Mouse (Mus musculus) intestine, embryonic 15.5 days (tissue): ENCODE measurements around the gene Txlng. TPM values are rescaled to one million over a fixed set of nuclear protein-coding genes. Genes with fewer than 3 reads are reported as not detected.
"Not testable (repeated sequence)": the region's sequence is repeated elsewhere in the genome, so short reads cannot be mapped to it uniquely, and the experiment has no call there.

Experiments used
- ATAC-seq: fragments of 200-750 bp; cut with Nextera tagmentation; 2 replicates; pipeline ENCODE4 v1.8.0; 2017; ENCODE audit warnings: moderate TSS enrichment, moderate library complexity
- H3K27ac ChIP-seq: fragments of 300-500 bp; sonication (generic); 2 replicates; pipeline ENCODE4 v1.5.1; 2015; ENCODE audit warnings: mild to moderate bottlenecking, inconsistent platforms
- H3K27me3 ChIP-seq: fragments of 300-500 bp; sonication (generic); replicated peaks from 2 replicates; pipeline ENCODE4 v1.6.1; 2015; ENCODE audit warnings: inconsistent platforms
- H3K36me3 ChIP-seq: fragments of 300-500 bp; sonication (generic); 2 replicates; pipeline ENCODE4 v1.6.1; 2015; ENCODE audit warnings: inconsistent platforms
- H3K4me1 ChIP-seq: fragments of 300-500 bp; sonication (generic); replicated peaks from 2 replicates; pipeline ENCODE4 v1.6.1; 2015; ENCODE audit warnings: inconsistent platforms
- H3K4me2 ChIP-seq: fragments of 300-500 bp; sonication (generic); replicated peaks from 2 replicates; pipeline ENCODE4 v1.6.1; 2015; ENCODE audit warnings: mild to moderate bottlenecking, inconsistent platforms
- H3K4me3 ChIP-seq: fragments of 300-500 bp; sonication (generic); replicated peaks from 2 replicates; pipeline ENCODE4 v1.5.1; 2015; ENCODE audit warnings: inconsistent platforms
- H3K9ac ChIP-seq: fragments of 300-500 bp; sonication (generic); 2 replicates; pipeline ENCODE4 v1.6.1; 2015; ENCODE audit warnings: inconsistent platforms
- H3K9me3 ChIP-seq: fragments of 300-500 bp; sonication (generic); 2 replicates; pipeline ENCODE4 v1.6.1; 2016; ENCODE audit warnings: inconsistent platforms
- WGBS: fragments of 180-500 bp; shearing (Covaris S2); methylation state at CpG from one replicate; pipeline ENCODE4 v1.1.7; 2015; 5-methylcytosine and 5-hydroxymethylcytosine counted together
- polyA plus RNA-seq: library from polyadenylated mRNA; unstranded; fragments of >200 nt; fragmentation: Nextera tagmentation; extraction: Ambion mirVana; gene quantifications from 2 replicates; pipeline ENCODE4 v1.2.1, GENCODE M21; 2015

Txlng gene
- polyA plus RNA-seq, 1 experiment from 2014 or later: 13.3 TPM

DNA sequence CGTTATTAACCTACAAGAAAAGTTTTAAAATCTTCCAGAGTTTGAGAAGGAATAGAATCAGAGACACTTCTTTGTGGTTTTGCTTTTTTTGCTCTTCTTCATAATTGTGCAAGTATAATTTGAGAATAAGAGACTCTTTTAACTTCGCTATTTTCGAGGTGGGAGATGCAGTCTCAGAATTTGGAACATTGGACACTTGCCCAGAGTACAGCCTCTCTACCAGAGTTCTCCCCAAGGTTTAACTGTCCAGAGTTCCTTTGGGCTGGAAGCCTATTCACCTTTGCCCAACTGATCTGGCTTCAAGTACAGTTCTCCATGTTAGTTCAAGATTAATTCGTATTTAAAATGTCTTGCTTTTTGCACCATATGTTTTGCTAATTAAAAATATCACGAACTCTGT lies 487 bp upstream of the Txlng start:
- peak overlapping the region; percentile 23 for H3K4me3 ChIP-seq
- peak overlapping the region; percentile 30 for H3K4me2 ChIP-seq
- 43% methylated on average over 5 of the region's 5 CpGs for WGBS
- no peaks in the 10 kb centered on the region for H3K27me3 ChIP-seq
- no peaks in the 10 kb centered on the region for H3K36me3 ChIP-seq
- no peak overlapping the region for H3K9ac ChIP-seq
- H3K27ac ChIP-seq: no peak overlapping the region
- H3K9me3 ChIP-seq: no peaks in the 10 kb centered on the region
- ATAC-seq: 0 out of 2 replicates have a peak, but pooled peaks have one; percentile 27
- H3K4me1 ChIP-seq: no peaks in the 10 kb centered on the region

DNA sequence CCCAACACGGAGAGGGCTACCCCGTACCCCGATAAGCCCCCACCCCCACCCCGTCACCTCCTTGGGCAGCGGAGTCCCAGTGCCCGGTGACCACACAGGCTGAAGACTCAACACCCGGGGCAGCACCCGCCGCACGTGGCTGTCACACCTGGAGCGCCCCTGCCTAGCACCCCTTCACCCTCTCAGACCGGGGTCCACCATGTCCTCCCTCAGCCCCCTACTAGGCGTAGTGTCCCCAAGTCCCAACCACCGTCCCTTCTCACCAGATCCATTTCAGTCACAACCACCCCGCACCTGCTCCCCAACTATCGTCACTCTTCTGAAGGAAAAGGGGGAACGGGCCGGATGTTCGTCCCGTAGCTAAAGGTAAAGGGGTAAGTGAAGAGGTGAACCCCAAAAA lies 471 bp downstream of the Txlng start:
- ATAC-seq: peak; percentile 39
- Histone ChIP-seq H3K27me3 (no peaks in the 10 kb centered on the region), H3K9ac (peak overlapping the region; percentile 55), H3K4me1 (no peaks in the 10 kb centered on the region), H3K36me3 (no peaks in the 10 kb centered on the region), H3K9me3 (no peaks in the 10 kb centered on the region), H3K4me2 (peak overlapping the region; percentile 78), H3K4me3 (peak overlapping the region; percentile 54), H3K27ac (no peak overlapping the region)
- WGBS: 28% methylated on average over 20 of the region's 20 CpGs

DNA sequence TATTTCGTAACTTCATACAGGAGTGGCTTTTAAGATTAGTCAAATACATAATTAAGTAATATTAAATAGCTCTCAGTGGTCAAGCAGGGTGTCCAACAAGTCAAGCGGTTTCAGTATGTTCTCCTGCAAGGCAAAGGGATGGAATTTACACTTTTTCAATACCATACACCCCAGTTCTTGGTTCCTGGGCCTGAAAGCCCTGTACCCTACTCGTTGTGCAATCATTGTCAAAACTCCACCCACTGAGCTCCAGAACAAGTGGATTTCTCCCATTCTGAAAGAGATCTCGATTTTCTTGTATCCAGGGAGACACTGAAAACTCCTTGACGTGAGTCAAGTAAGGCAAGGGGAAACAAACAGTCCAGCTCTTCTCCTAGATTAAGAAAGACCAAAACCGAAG lies 1.2 kb downstream of the Txlng start:
- 45% methylated on average over 6 of the region's 6 CpGs for WGBS
- Histone ChIP-seq H3K27ac (no peak overlapping the region), H3K4me1 (no peaks in the 10 kb centered on the region), H3K27me3 (no peaks in the 10 kb centered on the region), H3K4me2 (peak overlapping the region; percentile 78), H3K36me3 (no peaks in the 10 kb centered on the region), H3K9ac (no peak overlapping the region), H3K4me3 (peak overlapping the region; percentile 54), H3K9me3 (no peaks in the 10 kb centered on the region)
- no peak for ATAC-seq

DNA sequence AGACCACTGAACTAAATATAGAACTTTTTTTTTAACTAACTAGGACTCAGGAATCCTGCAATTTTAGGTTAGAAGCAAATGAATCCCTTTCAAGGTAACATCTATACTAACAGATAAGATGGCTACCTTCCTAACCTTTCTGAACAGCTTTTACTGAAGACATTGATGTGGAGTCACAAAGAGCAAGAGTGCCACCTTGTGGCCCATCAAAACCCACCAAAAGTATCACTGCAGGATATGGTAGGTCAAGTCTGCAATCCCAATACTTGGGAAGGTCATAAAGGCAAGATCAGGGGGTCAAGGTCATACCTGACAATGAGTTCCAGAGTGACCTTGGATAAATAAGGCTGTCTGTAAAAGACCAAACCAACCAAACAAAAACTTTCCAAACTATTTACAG lies 28.9 kb downstream of the Txlng start:
- H3K27me3 ChIP-seq: no peaks in the 10 kb centered on the region
- H3K4me1 ChIP-seq: no peaks in the 10 kb centered on the region
- H3K36me3 ChIP-seq: no peaks in the 10 kb centered on the region
- no peak for ATAC-seq
- no peak overlapping the region for H3K9ac ChIP-seq
- H3K4me2 ChIP-seq: no peak overlapping the region
- H3K4me3 ChIP-seq: no peak overlapping the region
- H3K27ac ChIP-seq: no peak overlapping the region
- H3K9me3 ChIP-seq: no peaks in the 10 kb centered on the region

DNA sequence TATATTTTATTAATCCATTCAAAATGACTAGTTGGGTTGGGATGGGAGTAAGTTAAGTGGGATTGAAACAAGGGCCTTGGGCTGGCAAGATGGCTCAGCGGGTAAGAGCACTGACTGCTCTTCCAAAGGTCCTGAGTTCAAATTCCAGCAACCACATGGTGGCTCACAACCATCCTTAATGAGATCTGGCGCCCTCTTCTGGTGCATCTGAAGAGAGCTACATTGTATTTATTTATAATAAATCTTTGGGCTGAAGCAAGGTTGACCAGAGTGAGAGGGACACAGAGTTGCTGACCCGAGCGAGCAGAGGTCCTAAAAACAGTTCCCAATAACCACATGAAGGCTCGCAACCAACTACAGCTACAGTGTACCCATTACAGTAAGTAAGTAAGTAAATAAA lies 37.9 kb downstream of the Txlng start:
- not testable (repeated sequence) for ATAC-seq, H3K36me3 ChIP-seq, H3K4me1 ChIP-seq, H3K4me3 ChIP-seq, H3K9me3 ChIP-seq, H3K4me2 ChIP-seq, H3K27ac ChIP-seq, H3K27me3 ChIP-seq, H3K9ac ChIP-seq
- WGBS: 77% methylated on average over 5 of the region's 5 CpGs

DNA sequence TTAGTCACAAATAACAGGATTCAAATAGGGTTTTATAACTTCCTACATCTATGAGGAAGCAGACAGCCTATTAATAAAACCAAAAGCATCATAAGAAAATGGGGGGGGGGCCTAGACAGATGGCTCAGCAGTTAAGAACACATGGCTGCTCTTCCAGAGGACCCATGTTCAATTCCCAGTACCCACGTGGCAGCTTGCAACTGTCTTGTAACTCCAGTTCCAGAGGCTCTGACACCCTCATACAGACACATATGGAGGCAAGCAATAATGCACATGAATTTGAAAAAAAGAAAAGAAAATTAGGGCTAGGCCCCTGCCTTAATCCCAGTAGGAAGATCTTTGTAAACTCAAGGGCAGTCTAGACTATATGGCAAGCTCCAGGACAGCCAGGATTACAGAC lies 40.9 kb downstream of the Txlng start:
- WGBS: 75% methylated on average over 1 of the region's 1 CpGs
- no peak overlapping the region for H3K9ac ChIP-seq
- no peak for ATAC-seq

DNA sequence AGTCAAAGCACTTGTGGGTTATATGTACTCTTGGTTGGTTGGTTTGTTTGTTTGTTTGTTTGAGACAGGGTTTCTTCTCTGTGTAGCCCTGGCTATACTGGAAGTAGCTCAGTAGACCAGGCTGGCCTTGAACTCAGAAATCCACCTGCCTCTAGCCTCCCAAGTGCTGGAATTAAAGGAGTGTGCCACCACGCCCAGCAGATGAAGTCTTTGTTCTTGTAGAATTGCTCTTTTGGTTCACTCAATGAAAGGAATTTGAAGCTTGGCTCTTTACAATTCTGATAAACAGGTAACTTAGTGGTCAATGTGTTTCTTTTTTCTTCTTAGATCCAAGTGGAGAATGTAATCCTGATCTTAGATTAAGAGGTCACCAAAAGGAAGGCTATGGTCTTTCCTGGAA lies 58.5 kb downstream of the Txlng start:
- ATAC-seq: no peak
- no peaks in the 10 kb centered on the region for H3K27me3 ChIP-seq
- 82% methylated on average over 1 of the region's 1 CpGs for WGBS
- H3K4me2 ChIP-seq: no peak overlapping the region
- no peak overlapping the region for H3K4me3 ChIP-seq
- no peaks in the 10 kb centered on the region for H3K4me1 ChIP-seq
- no peak overlapping the region for H3K27ac ChIP-seq
- no peaks in the 10 kb centered on the region for H3K9me3 ChIP-seq
- no peaks in the 10 kb centered on the region for H3K36me3 ChIP-seq
- H3K9ac ChIP-seq: no peak overlapping the region

More for the DNA sequence above, 40.9 kb downstream of the Txlng start:
- Histone ChIP-seq H3K36me3 (no peaks in the 10 kb centered on the region), H3K27ac (no peak overlapping the region), H3K4me2 (no peak overlapping the region), H3K27me3 (no peaks in the 10 kb centered on the region), H3K9me3 (no peaks in the 10 kb centered on the region), H3K4me1 (no peaks in the 10 kb centered on the region), H3K4me3 (no peak overlapping the region)

DNA sequence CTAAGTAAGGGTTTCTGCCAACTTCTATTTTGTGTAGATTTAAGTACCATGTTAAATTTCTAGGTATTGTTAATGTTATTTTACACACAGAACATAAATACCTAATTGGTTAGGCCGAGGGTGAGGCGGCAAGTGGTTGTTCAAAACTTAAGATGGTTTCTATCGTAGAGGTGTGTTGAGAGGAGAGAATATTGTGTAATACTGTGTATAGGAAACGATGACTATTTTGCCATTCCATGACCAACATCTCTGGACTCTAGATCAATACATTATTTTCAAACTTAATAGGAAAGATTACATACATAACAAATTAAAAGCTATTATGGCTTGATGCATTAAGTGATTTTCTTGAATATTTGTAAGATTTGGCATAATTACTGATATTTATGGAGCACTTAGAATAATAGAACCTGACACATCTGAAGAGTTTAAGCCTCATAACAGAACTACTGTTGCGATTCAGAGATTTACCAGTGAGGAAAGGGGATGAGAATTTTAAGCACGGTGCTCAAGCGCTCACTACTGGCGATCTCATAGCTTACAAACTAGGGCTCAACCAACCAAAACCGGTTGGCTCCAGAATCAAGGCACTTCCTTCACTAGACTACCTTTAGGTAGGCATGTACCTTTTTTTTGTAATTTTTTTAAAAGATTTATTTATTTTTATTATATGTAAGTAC lies 67.4 kb downstream of the Txlng start:
- H3K36me3 ChIP-seq: no peaks in the 10 kb centered on the region
- H3K4me2 ChIP-seq: peak overlapping the region; percentile 47
- H3K27me3 ChIP-seq: no peaks in the 10 kb centered on the region
- H3K27ac ChIP-seq: no peak overlapping the region
- H3K4me3 ChIP-seq: peak overlapping the region; percentile 60
- H3K9me3 ChIP-seq: no peaks in the 10 kb centered on the region
- H3K4me1 ChIP-seq: no peaks in the 10 kb centered on the region
- H3K9ac ChIP-seq: peak overlapping the region; percentile 74
- WGBS: 37% methylated on average over 9 of the region's 9 CpGs
- ATAC-seq: no peak

DNA sequence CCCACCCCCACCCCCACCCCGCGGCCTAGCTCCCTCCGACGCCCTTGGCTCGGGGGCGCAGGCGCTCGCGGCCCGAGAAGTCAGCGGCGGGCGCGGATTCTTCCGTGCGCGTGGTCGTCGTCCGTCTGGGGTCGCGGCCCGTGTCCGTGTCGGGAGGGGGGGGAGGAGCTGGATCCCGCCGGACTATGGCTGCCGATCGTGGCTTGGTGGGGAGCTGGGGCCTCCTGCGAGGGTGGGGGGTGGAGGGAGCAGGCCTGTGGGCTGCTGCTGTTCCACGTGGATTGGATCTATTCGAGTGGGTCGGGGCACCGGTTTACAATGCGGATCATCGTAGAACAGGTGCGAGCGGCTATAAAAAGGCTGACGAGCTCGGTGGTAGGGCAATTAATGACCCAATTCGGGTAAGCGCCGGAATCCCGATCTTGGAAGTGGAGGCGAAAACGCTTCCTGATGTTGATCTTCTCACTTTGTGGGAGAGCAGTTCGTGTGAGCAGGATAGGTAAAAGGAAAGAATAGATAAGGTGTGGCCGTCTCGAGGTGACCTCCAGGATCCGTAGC lies 68.2 kb downstream of the Txlng start:
- peak overlapping the region; percentile 60 for H3K4me3 ChIP-seq
- H3K9me3 ChIP-seq: no peaks in the 10 kb centered on the region
- ATAC-seq: peak; percentile 7; the same call in 1 of the 2 replicates
- H3K27me3 ChIP-seq: no peaks in the 10 kb centered on the region
- 19% methylated on average over 42 of the region's 50 CpGs for WGBS
- H3K4me1 ChIP-seq: no peaks in the 10 kb centered on the region
- H3K4me2 ChIP-seq: peak overlapping the region; percentile 47
- peak overlapping the region; percentile 97 for H3K27ac ChIP-seq
- H3K9ac ChIP-seq: peak overlapping the region; percentile 74
- H3K36me3 ChIP-seq: no peaks in the 10 kb centered on the region

DNA sequence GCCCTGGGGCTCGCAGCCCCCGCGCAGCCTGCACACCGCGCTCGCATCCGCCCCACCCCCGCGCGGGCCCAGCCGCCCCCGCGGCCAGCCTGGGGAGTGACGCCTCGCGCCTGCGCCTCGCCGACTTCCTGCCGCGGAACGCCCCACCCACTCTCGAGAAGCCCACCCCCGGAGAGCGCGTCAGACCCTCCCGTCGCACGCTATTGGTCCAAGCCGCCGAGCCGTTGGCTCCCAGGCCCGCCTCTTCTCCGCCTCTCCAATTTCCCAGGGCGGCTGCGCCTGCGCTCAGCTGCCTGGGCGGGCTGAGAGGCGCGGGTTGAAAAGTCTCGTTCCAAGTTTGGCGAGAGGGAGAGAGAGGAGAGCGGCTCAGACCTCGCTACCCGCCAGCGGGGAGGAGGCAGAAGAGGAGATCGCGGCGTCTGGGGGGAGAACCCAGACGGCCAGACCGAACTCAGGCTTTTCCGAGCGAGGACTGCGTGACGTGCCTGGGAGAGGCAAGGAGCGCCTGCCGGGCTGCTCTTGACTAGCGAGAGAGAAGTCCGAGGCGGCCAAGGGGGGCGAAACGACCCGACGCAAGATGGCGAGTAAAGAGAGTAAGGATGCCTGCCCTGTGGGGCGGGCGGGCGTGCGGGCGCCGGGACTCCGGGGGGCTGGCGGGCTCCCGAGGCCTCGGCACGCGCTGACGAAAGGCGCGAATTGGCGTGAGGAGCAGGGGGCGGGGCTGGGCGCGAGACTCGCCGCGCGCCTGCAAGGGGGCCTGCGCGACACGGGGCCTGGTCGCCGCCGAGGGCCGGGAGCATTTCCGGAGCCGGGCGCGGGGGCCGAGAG lies 68.9 kb downstream of the Txlng start, which contains the start of gene Rbbp7:
TSS of gene Rbbp7 (plus strand) at position 288 of the 828 bp plus-strand sequence.
- WGBS: 21% methylated on average over 73 of the region's 100 CpGs
- H3K4me2 ChIP-seq: peak within 1 kb of the TSS; percentile 48
- no peaks in the 10 kb centered on the region for H3K36me3 ChIP-seq
- H3K4me3 ChIP-seq: peak within 1 kb of the TSS; percentile 60
- H3K9ac ChIP-seq: peak within 1 kb of the TSS; percentile 74
- peak within 1 kb of the TSS; percentile 97 for H3K27ac ChIP-seq
- peak; percentile 95 for ATAC-seq
- H3K9me3 ChIP-seq: no peaks in the 10 kb centered on the region
- no peaks in the 10 kb centered on the region for H3K27me3 ChIP-seq
- H3K4me1 ChIP-seq: no peaks in the 10 kb centered on the region

DNA sequence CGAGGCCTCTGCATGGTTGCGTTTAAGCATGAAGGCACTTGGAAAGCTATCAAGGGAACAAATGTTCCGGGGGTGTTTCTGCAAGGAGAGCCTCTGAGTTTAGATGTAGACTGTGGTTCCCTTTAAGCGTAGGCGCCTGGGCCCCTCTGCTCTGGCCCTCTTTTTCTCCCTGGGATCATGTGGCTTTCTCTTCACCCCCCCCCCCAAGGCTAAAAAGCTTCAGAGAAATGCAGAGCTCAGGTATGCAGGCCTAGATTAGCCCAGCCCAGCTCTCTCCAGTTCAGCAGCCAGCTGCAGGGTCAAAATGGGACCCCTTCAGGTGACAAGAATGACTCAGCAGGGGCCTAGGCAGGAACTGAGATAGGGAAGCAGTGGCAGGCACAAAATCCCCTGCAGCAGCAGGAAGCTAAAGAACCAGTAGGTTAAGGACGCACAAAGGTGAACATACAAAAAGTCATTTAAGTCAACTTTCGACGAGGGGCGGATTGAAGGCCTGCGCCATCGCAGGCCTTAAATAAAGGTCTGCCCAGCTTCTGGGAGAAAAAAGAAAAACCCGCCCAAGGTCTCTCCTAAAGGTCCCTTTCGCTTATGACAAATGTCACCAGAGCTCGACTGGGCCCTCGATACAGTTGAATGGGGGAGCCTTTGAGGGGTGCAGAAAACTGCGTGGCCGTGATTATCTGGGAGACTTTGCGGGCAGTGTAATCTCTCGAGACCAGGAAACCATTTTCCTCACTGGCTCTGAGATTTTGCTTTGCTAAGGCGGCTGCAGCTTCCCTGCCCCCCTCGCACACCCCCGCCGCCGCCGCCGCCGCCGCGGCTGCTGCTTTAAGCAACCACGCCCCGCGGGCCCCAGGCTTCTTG lies 69.8 kb downstream of the Txlng start:
- peak overlapping the region; percentile 23 for H3K4me3 ChIP-seq
- peak; percentile 41 for ATAC-seq
- no peaks in the 10 kb centered on the region for H3K27me3 ChIP-seq
- H3K4me1 ChIP-seq: no peaks in the 10 kb centered on the region
- H3K9me3 ChIP-seq: no peaks in the 10 kb centered on the region
- H3K36me3 ChIP-seq: no peaks in the 10 kb centered on the region
- WGBS: 19% methylated on average over 31 of the region's 32 CpGs
- peak overlapping the region; percentile 39 for H3K9ac ChIP-seq
- H3K4me2 ChIP-seq: peak overlapping the region; percentile 48
- H3K27ac ChIP-seq: peak overlapping the region; percentile 91

DNA sequence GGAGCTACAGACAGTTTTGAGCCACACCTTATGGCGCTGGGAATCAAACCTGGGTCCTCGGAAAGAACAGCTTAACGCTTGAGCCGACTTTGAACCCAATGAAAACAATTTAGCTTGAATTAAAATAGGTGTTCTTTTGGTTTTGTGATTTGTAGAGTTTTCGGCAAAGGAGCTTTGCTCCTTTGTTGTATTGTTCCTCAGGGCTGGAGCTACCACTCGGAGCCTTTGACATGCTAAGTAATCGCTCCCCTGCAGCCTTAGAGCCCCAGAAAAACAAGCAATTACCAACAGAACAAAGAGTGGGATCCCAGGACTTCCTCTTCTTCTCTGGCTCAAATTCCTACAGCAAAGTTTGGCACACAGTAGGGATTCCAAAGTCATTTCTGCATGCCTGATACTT lies 73.2 kb downstream of the Txlng start:
- H3K9ac ChIP-seq: no peak overlapping the region

More for the DNA sequence above, 73.2 kb downstream of the Txlng start:
- Histone ChIP-seq H3K27me3 (no peaks in the 10 kb centered on the region), H3K36me3 (no peaks in the 10 kb centered on the region), H3K4me2 (no peak overlapping the region), H3K27ac (no peak overlapping the region), H3K9me3 (no peaks in the 10 kb centered on the region), H3K4me3 (no peak overlapping the region), H3K4me1 (no peaks in the 10 kb centered on the region)
- 69% methylated on average over 7 of the region's 7 CpGs for WGBS
- ATAC-seq: no peak
